Mouse (Mus musculus): ENCODE measurements around the gene Btbd11. TPM values are rescaled to one million over a fixed set of nuclear protein-coding genes. Genes with fewer than 3 reads are reported as not detected.
A peak's percentile ranks its signal among the peaks of the same experiment; 100 is the strongest.

Gene Btbd11
- polyA plus RNA-seq, 1 experiment, result 1.8 TPM

GRCm38 (mm10) chr10:85632030-85632429 lies 245.4 kb downstream of the Btbd11 start:
- Histone ChIP-seq H3K4me3 (ENCODE audit: low read depth, low read length) (no peak overlapping the region), H3K27me3 (ENCODE audit: control insufficient read depth, insufficient read depth, low read length) (no peaks in the 10 kb centered on the region), H3K36me3 (ENCODE audit: control insufficient read depth, insufficient read depth, low read length) (no peaks in the 10 kb centered on the region), H3K4me1 (ENCODE audit: control insufficient read depth, insufficient read depth, insufficient read length, low read length) (no peaks in the 10 kb centered on the region), H3K27ac (ENCODE audit: insufficient read depth, low read depth, low read length) (no peak overlapping the region)
- no peak for TF ChIP-seq CTCF (IDR thresholded peaks at IDR 0.05; ENCODE audit: extremely low read depth, insufficient read length, insufficient replicate concordance, low read depth, low read length)
- TF ChIP-seq POLR2A (IDR thresholded peaks at IDR 0.05; ENCODE audit: low read depth, low read length), result no peak
- WGBS, result 73% methylated on average over 10 of the region's 10 CpGs

GRCm38 (mm10) chr10:85633577-85633976 lies 247.0 kb downstream of the Btbd11 start:
- TF ChIP-seq CTCF (IDR thresholded peaks at IDR 0.05; ENCODE audit: extremely low read depth, insufficient read length, insufficient replicate concordance, low read depth, low read length) (no peak), POLR2A (IDR thresholded peaks at IDR 0.05; ENCODE audit: low read depth, low read length) (no peak)
- 75% methylated on average over 10 of the region's 10 CpGs for WGBS
- no peak overlapping the region for H3K27ac ChIP-seq (ENCODE audit: insufficient read depth, low read depth, low read length)
- no peak overlapping the region for H3K4me3 ChIP-seq (ENCODE audit: low read depth, low read length)
- no peaks in the 10 kb centered on the region for H3K27me3 ChIP-seq (ENCODE audit: control insufficient read depth, insufficient read depth, low read length)
- no peaks in the 10 kb centered on the region for H3K4me1 ChIP-seq (ENCODE audit: control insufficient read depth, insufficient read depth, insufficient read length, low read length)
- no peaks in the 10 kb centered on the region for H3K36me3 ChIP-seq (ENCODE audit: control insufficient read depth, insufficient read depth, low read length)

- Histone ChIP-seq H3K36me3 (ENCODE audit: control insufficient read depth, insufficient read depth, low read length) (no peaks in the 10 kb centered on the region), H3K27me3 (ENCODE audit: control insufficient read depth, insufficient read depth, low read length) (no peaks in the 10 kb centered on the region), H3K27ac (ENCODE audit: insufficient read depth, low read depth, low read length) (no peak overlapping the region), H3K4me1 (ENCODE audit: control insufficient read depth, insufficient read depth, insufficient read length, low read length) (no peaks in the 10 kb centered on the region), H3K4me3 (ENCODE audit: low read depth, low read length) (no peak overlapping the region)
- 46% methylated on average over 7 of the region's 7 CpGs for WGBS
- TF ChIP-seq CTCF (IDR thresholded peaks at IDR 0.05; ENCODE audit: extremely low read depth, insufficient read length, insufficient replicate concordance, low read depth, low read length), result no peak
- TF ChIP-seq POLR2A (IDR thresholded peaks at IDR 0.05; ENCODE audit: low read depth, low read length), result no peak
Observed at GRCm38 (mm10) chr10:85637580-85637979, 251.0 kb downstream of the Btbd11 start.

GRCm38 (mm10) chr10:85638141-85638540 lies 251.5 kb downstream of the Btbd11 start:
- H3K4me3 ChIP-seq (ENCODE audit: low read depth, low read length), result no peak overlapping the region
- WGBS, result 53% methylated on average over 5 of the region's 5 CpGs
- no peaks in the 10 kb centered on the region for H3K36me3 ChIP-seq (ENCODE audit: control insufficient read depth, insufficient read depth, low read length)
- H3K27ac ChIP-seq (ENCODE audit: insufficient read depth, low read depth, low read length), result no peak overlapping the region
- no peaks in the 10 kb centered on the region for H3K4me1 ChIP-seq (ENCODE audit: control insufficient read depth, insufficient read depth, insufficient read length, low read length)
- TF ChIP-seq POLR2A (IDR thresholded peaks at IDR 0.05; ENCODE audit: low read depth, low read length), result no peak
- no peak for TF ChIP-seq CTCF (IDR thresholded peaks at IDR 0.05; ENCODE audit: extremely low read depth, insufficient read length, insufficient replicate concordance, low read depth, low read length)
- H3K27me3 ChIP-seq (ENCODE audit: control insufficient read depth, insufficient read depth, low read length), result no peaks in the 10 kb centered on the region

- no peaks in the 10 kb centered on the region for H3K27me3 ChIP-seq (ENCODE audit: control insufficient read depth, insufficient read depth, low read length)
- H3K36me3 ChIP-seq (ENCODE audit: control insufficient read depth, insufficient read depth, low read length), result no peaks in the 10 kb centered on the region
- TF ChIP-seq POLR2A (IDR thresholded peaks at IDR 0.05; ENCODE audit: low read depth, low read length), result no peak
- TF ChIP-seq CTCF (IDR thresholded peaks at IDR 0.05; ENCODE audit: extremely low read depth, insufficient read length, insufficient replicate concordance, low read depth, low read length), result no peak
- H3K4me1 ChIP-seq (ENCODE audit: control insufficient read depth, insufficient read depth, insufficient read length, low read length), result no peaks in the 10 kb centered on the region
- H3K27ac ChIP-seq (ENCODE audit: insufficient read depth, low read depth, low read length), result no peak overlapping the region
- H3K4me3 ChIP-seq (ENCODE audit: low read depth, low read length), result no peak overlapping the region
- 74% methylated on average over 7 of the region's 7 CpGs for WGBS
Observed at GRCm38 (mm10) chr10:85639581-85639980, 253.0 kb downstream of the Btbd11 start.

GRCm38 (mm10) chr10:85640408-85640807 lies 253.8 kb downstream of the Btbd11 start:
- no peaks in the 10 kb centered on the region for H3K27me3 ChIP-seq (ENCODE audit: control insufficient read depth, insufficient read depth, low read length)
- WGBS, result 80% methylated on average over 8 of the region's 8 CpGs
- TF ChIP-seq POLR2A (IDR thresholded peaks at IDR 0.05; ENCODE audit: low read depth, low read length) (no peak), CTCF (IDR thresholded peaks at IDR 0.05; ENCODE audit: extremely low read depth, insufficient read length, insufficient replicate concordance, low read depth, low read length) (no peak)
- H3K27ac ChIP-seq (ENCODE audit: insufficient read depth, low read depth, low read length), result no peak overlapping the region
- no peak overlapping the region for H3K4me3 ChIP-seq (ENCODE audit: low read depth, low read length)
- no peaks in the 10 kb centered on the region for H3K36me3 ChIP-seq (ENCODE audit: control insufficient read depth, insufficient read depth, low read length)
- H3K4me1 ChIP-seq (ENCODE audit: control insufficient read depth, insufficient read depth, insufficient read length, low read length), result no peaks in the 10 kb centered on the region

GRCm38 (mm10) chr10:85645346-85645745 lies 258.7 kb downstream of the Btbd11 start:
- no peak overlapping the region for H3K4me3 ChIP-seq (ENCODE audit: low read depth, low read length)
- H3K4me1 ChIP-seq (ENCODE audit: control insufficient read depth, insufficient read depth, insufficient read length, low read length), result no peaks in the 10 kb centered on the region
- no peaks in the 10 kb centered on the region for H3K36me3 ChIP-seq (ENCODE audit: control insufficient read depth, insufficient read depth, low read length)
- TF ChIP-seq CTCF (IDR thresholded peaks at IDR 0.05; ENCODE audit: extremely low read depth, insufficient read length, insufficient replicate concordance, low read depth, low read length) (no peak), POLR2A (IDR thresholded peaks at IDR 0.05; ENCODE audit: low read depth, low read length) (no peak)
- no peaks in the 10 kb centered on the region for H3K27me3 ChIP-seq (ENCODE audit: control insufficient read depth, insufficient read depth, low read length)
- 81% methylated on average over 6 of the region's 6 CpGs for WGBS
- H3K27ac ChIP-seq (ENCODE audit: insufficient read depth, low read depth, low read length), result no peak overlapping the region

- TF ChIP-seq POLR2A (IDR thresholded peaks at IDR 0.05; ENCODE audit: low read depth, low read length) (no peak), CTCF (IDR thresholded peaks at IDR 0.05; ENCODE audit: extremely low read depth, insufficient read length, insufficient replicate concordance, low read depth, low read length) (peak; percentile 62; the same call in 1 of the 2 replicates)
- H3K27ac ChIP-seq (ENCODE audit: insufficient read depth, low read depth, low read length), result no peak overlapping the region
- no peaks in the 10 kb centered on the region for H3K27me3 ChIP-seq (ENCODE audit: control insufficient read depth, insufficient read depth, low read length)
- WGBS, result 34% methylated on average over 7 of the region's 7 CpGs
- no peak overlapping the region for H3K4me3 ChIP-seq (ENCODE audit: low read depth, low read length)
- no peaks in the 10 kb centered on the region for H3K4me1 ChIP-seq (ENCODE audit: control insufficient read depth, insufficient read depth, insufficient read length, low read length)
- no peaks in the 10 kb centered on the region for H3K36me3 ChIP-seq (ENCODE audit: control insufficient read depth, insufficient read depth, low read length)
Observed at GRCm38 (mm10) chr10:85651706-85652105, 265.1 kb downstream of the Btbd11 start.

Measured in small intestine, adult 2 months (tissue).